Mouse (Mus musculus) forebrain, embryonic 12.5 days (tissue): ENCODE measurements around the gene Enpep. TPM values are rescaled to one million over a fixed set of nuclear protein-coding genes. Genes with fewer than 3 reads are reported as not detected.

Experiments used
- ATAC-seq: fragments of 200-750 bp; cut with Nextera tagmentation; 2 replicates; pipeline ENCODE4 v1.8.0; 2017; ENCODE audit warnings: moderate TSS enrichment; ENCODE audit not compliant: low FRiP score
- H3K27ac ChIP-seq: fragments of 300-500 bp; sonication (generic); 2 replicates; pipeline ENCODE4 v1.5.1; 2016; ENCODE audit warnings: mild to moderate bottlenecking
- H3K27me3 ChIP-seq: fragments of 300-500 bp; sonication (generic); 2 replicates; pipeline ENCODE4 v1.6.1; 2016; ENCODE audit warnings: mild to moderate bottlenecking
- H3K36me3 ChIP-seq: fragments of 300-500 bp; sonication (generic); replicated peaks from 2 replicates; pipeline ENCODE4 v1.6.1; 2016; ENCODE audit warnings: mild to moderate bottlenecking
- H3K4me1 ChIP-seq: fragments of 300-500 bp; sonication (generic); 2 replicates; pipeline ENCODE4 v1.6.1; 2016
- H3K4me2 ChIP-seq: fragments of 300-500 bp; sonication (generic); 2 replicates; pipeline ENCODE4 v1.6.1; 2016; ENCODE audit warnings: mild to moderate bottlenecking, moderate library complexity
- H3K4me3 ChIP-seq: fragments of 300-500 bp; sonication (generic); replicated peaks from 2 replicates; pipeline ENCODE4 v1.5.1; 2016; ENCODE audit warnings: mild to moderate bottlenecking
- H3K9ac ChIP-seq: fragments of 300-500 bp; sonication (generic); 2 replicates; pipeline ENCODE4 v1.6.1; 2016; ENCODE audit warnings: mild to moderate bottlenecking
- H3K9me3 ChIP-seq: fragments of 300-500 bp; sonication (generic); 2 replicates; pipeline ENCODE4 v1.6.1; 2016
- WGBS: fragments of 180-500 bp; shearing (Covaris S2); methylation state at CpG from one replicate; pipeline ENCODE4 v1.1.7; 2016; 5-methylcytosine and 5-hydroxymethylcytosine counted together
- polyA plus RNA-seq: library from polyadenylated mRNA; unstranded; fragments of >200 nt; fragmentation: Nextera tagmentation; extraction: Ambion mirVana; gene quantifications from 2 replicates; pipeline ENCODE4 v1.2.1, GENCODE M21; 2016

The Enpep gene
- polyA plus RNA-seq, 1 experiment from 2014 or later, result 1.5 TPM

GRCm38 (mm10) chr3:129270044-129270443 is 62.5 kb downstream of the Enpep start:
- ATAC-seq, result no peak
- no peaks in the 10 kb centered on the region for H3K36me3 ChIP-seq
- no peaks in the 10 kb centered on the region for H3K4me1 ChIP-seq
- 65% methylated on average over 13 of the region's 13 CpGs for WGBS
- no peak overlapping the region for H3K27ac ChIP-seq
- no peaks in the 10 kb centered on the region for H3K9me3 ChIP-seq
- H3K9ac ChIP-seq, result no peak overlapping the region
- H3K4me2 ChIP-seq, result no peak overlapping the region
- no peaks in the 10 kb centered on the region for H3K27me3 ChIP-seq
- H3K4me3 ChIP-seq, result no peak overlapping the region

- no peaks in the 10 kb centered on the region for H3K9me3 ChIP-seq
- no peaks in the 10 kb centered on the region for H3K4me1 ChIP-seq
- H3K27me3 ChIP-seq, result no peaks in the 10 kb centered on the region
- H3K36me3 ChIP-seq, result no peaks in the 10 kb centered on the region
- H3K27ac ChIP-seq, result no peak overlapping the region
- 91% methylated on average over 12 of the region's 12 CpGs for WGBS
- no peak overlapping the region for H3K9ac ChIP-seq
- no peak for ATAC-seq
- no peak overlapping the region for H3K4me2 ChIP-seq
- H3K4me3 ChIP-seq, result no peak overlapping the region
Observed at GRCm38 (mm10) chr3:129268886-129269683, 63.4 kb downstream of the Enpep start.

- Histone ChIP-seq H3K36me3 (no peaks in the 10 kb centered on the region), H3K4me2 (no peak overlapping the region), H3K9me3 (no peaks in the 10 kb centered on the region), H3K4me1 (no peaks in the 10 kb centered on the region), H3K4me3 (no peak overlapping the region), H3K27me3 (no peaks in the 10 kb centered on the region), H3K27ac (no peak overlapping the region), H3K9ac (no peak overlapping the region)
- WGBS, result 84% methylated on average over 5 of the region's 5 CpGs
- no peak for ATAC-seq
Observed at GRCm38 (mm10) chr3:129258497-129258896, 74.0 kb downstream of the Enpep start.

- 68% methylated on average over 8 of the region's 8 CpGs for WGBS
- no peak overlapping the region for H3K9ac ChIP-seq
- H3K4me1 ChIP-seq, result no peaks in the 10 kb centered on the region
- peak overlapping the region; percentile 29; the same call in 1 of the 2 replicates for H3K4me3 ChIP-seq
- no peaks in the 10 kb centered on the region for H3K9me3 ChIP-seq
- H3K4me2 ChIP-seq, result peak overlapping the region; percentile 39
- no peaks in the 10 kb centered on the region for H3K27me3 ChIP-seq
- H3K27ac ChIP-seq, result no peak overlapping the region
- no peaks in the 10 kb centered on the region for H3K36me3 ChIP-seq
- ATAC-seq, result 0 out of 2 replicates have a peak, but pooled peaks have one; percentile 9
Observed at GRCm38 (mm10) chr3:129256766-129257165, 75.8 kb downstream of the Enpep start.

- WGBS, result 53% methylated on average over 19 of the region's 19 CpGs
- H3K9me3 ChIP-seq, result no peaks in the 10 kb centered on the region
- peak overlapping the region; percentile 39 for H3K4me2 ChIP-seq
- no peaks in the 10 kb centered on the region for H3K4me1 ChIP-seq
- no peak overlapping the region for H3K27ac ChIP-seq
- H3K4me3 ChIP-seq, result peak overlapping the region; percentile 29
- peak; percentile 39; the same call in 1 of the 2 replicates for ATAC-seq
- no peaks in the 10 kb centered on the region for H3K27me3 ChIP-seq
- H3K9ac ChIP-seq, result no peak overlapping the region; the same call in 1 of the 2 replicates
- H3K36me3 ChIP-seq, result no peaks in the 10 kb centered on the region
Observed at GRCm38 (mm10) chr3:129256283-129256682, 76.2 kb downstream of the Enpep start.

GRCm38 (mm10) chr3:129254246-129254645 is 78.3 kb downstream of the Enpep start:
- H3K4me3 ChIP-seq, result no peak overlapping the region
- no peaks in the 10 kb centered on the region for H3K27me3 ChIP-seq
- no peak overlapping the region for H3K4me2 ChIP-seq
- no peaks in the 10 kb centered on the region for H3K9me3 ChIP-seq
- no peak for ATAC-seq
- H3K36me3 ChIP-seq, result no peaks in the 10 kb centered on the region
- H3K4me1 ChIP-seq, result no peaks in the 10 kb centered on the region
- WGBS, result 52% methylated on average over 10 of the region's 10 CpGs
- no peak overlapping the region for H3K9ac ChIP-seq
- no peak overlapping the region for H3K27ac ChIP-seq

- no peak overlapping the region for H3K4me3 ChIP-seq
- no peak overlapping the region for H3K4me2 ChIP-seq
- H3K27me3 ChIP-seq, result no peaks in the 10 kb centered on the region
- no peak overlapping the region for H3K27ac ChIP-seq
- no peak overlapping the region for H3K9ac ChIP-seq
- no peaks in the 10 kb centered on the region for H3K36me3 ChIP-seq
- no peaks in the 10 kb centered on the region for H3K4me1 ChIP-seq
- no peak for ATAC-seq
- H3K9me3 ChIP-seq, result no peaks in the 10 kb centered on the region
- WGBS, result 78% methylated on average over 9 of the region's 9 CpGs
Observed at GRCm38 (mm10) chr3:129250997-129251396, 81.5 kb downstream of the Enpep start.

GRCm38 (mm10) chr3:129238664-129239258 is 93.8 kb downstream of the Enpep start:
- ATAC-seq, result no peak
- Histone ChIP-seq H3K9me3 (no peaks in the 10 kb centered on the region), H3K4me2 (peak overlapping the region; percentile 19; the same call in 1 of the 2 replicates), H3K36me3 (no peaks in the 10 kb centered on the region), H3K4me1 (no peaks in the 10 kb centered on the region), H3K9ac (no peak overlapping the region), H3K27ac (no peak overlapping the region), H3K27me3 (peaks cover 4% of the 10 kb centered on the region; the same call in 1 of the 2 replicates), H3K4me3 (no peak overlapping the region)
- 28% methylated on average over 13 of the region's 13 CpGs for WGBS

GRCm38 (mm10) chr3:129238010-129238409 is 94.5 kb downstream of the Enpep start:
- Histone ChIP-seq H3K9ac (no peak overlapping the region), H3K9me3 (no peaks in the 10 kb centered on the region), H3K27ac (no peak overlapping the region), H3K4me2 (no peak overlapping the region), H3K4me1 (no peaks in the 10 kb centered on the region), H3K36me3 (no peaks in the 10 kb centered on the region), H3K27me3 (peaks cover 10% of the 10 kb centered on the region; the same call in 1 of the 2 replicates), H3K4me3 (no peak overlapping the region)
- 81% methylated on average over 1 of the region's 1 CpGs for WGBS
- ATAC-seq, result no peak

- H3K4me2 ChIP-seq, result no peak overlapping the region
- H3K9me3 ChIP-seq, result no peaks in the 10 kb centered on the region
- no peak overlapping the region for H3K4me3 ChIP-seq
- H3K4me1 ChIP-seq, result peaks cover 9% of the 10 kb centered on the region
- WGBS, result 1% methylated on average over 5 of the region's 5 CpGs
- H3K9ac ChIP-seq, result no peak overlapping the region
- H3K36me3 ChIP-seq, result no peaks in the 10 kb centered on the region
- H3K27me3 ChIP-seq, result peaks cover 68% of the 10 kb centered on the region
- no peak for ATAC-seq
- H3K27ac ChIP-seq, result no peak overlapping the region
Observed at GRCm38 (mm10) chr3:129227331-129227730, 105.2 kb downstream of the Enpep start.

GRCm38 (mm10) chr3:129226681-129227080 is 105.8 kb downstream of the Enpep start:
- no peak overlapping the region for H3K27ac ChIP-seq
- H3K4me1 ChIP-seq, result peaks cover 9% of the 10 kb centered on the region
- no peak overlapping the region for H3K4me3 ChIP-seq
- no peak for ATAC-seq
- H3K9ac ChIP-seq, result no peak overlapping the region
- H3K4me2 ChIP-seq, result no peak overlapping the region
- H3K36me3 ChIP-seq, result no peaks in the 10 kb centered on the region
- no peaks in the 10 kb centered on the region for H3K9me3 ChIP-seq
- peaks cover 70% of the 10 kb centered on the region for H3K27me3 ChIP-seq
- under 1% methylated on average over 6 of the region's 6 CpGs for WGBS

- Histone ChIP-seq H3K9me3 (no peaks in the 10 kb centered on the region), H3K4me2 (no peak overlapping the region), H3K4me3 (no peak overlapping the region), H3K9ac (no peak overlapping the region), H3K4me1 (peaks cover 9% of the 10 kb centered on the region), H3K36me3 (no peaks in the 10 kb centered on the region), H3K27me3 (peaks cover 80% of the 10 kb centered on the region), H3K27ac (no peak overlapping the region)
- no peak for ATAC-seq
- 1% methylated on average over 11 of the region's 13 CpGs for WGBS
Observed at GRCm38 (mm10) chr3:129225577-129226289, 106.8 kb downstream of the Enpep start.
